8 mouse cellular contexts compared by ENCODE assay signal in genomic region chr14:73122923-73123278, GRCm38 (mm10). TPM values are rescaled to one million over a fixed set of nuclear protein-coding genes. Genes with fewer than 3 reads are reported as not detected.
DNase-seq lines count a peak whose midpoint lies in the region; ATAC-seq lines count a peak whose summit lies in the region.

TSS of gene Rcbtb2 (plus strand) at chr14:73123037.

- H3K9ac ChIP-seq in kidney, embryonic 16.5 days (replicated peaks; ENCODE audit: low read length), result no peak within 1 kb of the TSS

- peak within 1 kb of the TSS; percentile 46; the same call in 1 of the 2 replicates for H3K27ac ChIP-seq in kidney, embryonic 16.5 days (ENCODE audit: low read length)

- no peak for DNase-seq in kidney, postnatal 36 days
- no peak for DNase-seq in adrenal gland, postnatal 14 days
- no peak for DNase-seq in gastrocnemius, postnatal 25 days
- DNase-seq in cerebellum, adult 9-10 months, result no peak
- no peak for DNase-seq in retina, embryonic 14.5 days (ENCODE audit: low spot score)

- H3K4me3 ChIP-seq in kidney, embryonic 16.5 days (ENCODE audit: low read length), result no peak within 1 kb of the TSS

- H3K36me3 ChIP-seq in kidney, embryonic 16.5 days (ENCODE audit: insufficient read depth, low read length), result no peaks in the 10 kb centered on the region

- no peaks in the 10 kb centered on the region for H3K9me3 ChIP-seq in kidney, embryonic 16.5 days (ENCODE audit: low read length)

- 0 out of 2 replicates have a peak, but pooled peaks cover 5% of the 10 kb centered on the region for H3K4me1 ChIP-seq in kidney, embryonic 16.5 days (ENCODE audit: insufficient read depth, low read length)

- H3K4me2 ChIP-seq in kidney, embryonic 16.5 days (replicated peaks; ENCODE audit: low read depth, low read length), result no peak within 1 kb of the TSS

- no peak for ATAC-seq in kidney, embryonic 16.5 days (ENCODE audit: low FRiP score, low TSS enrichment)
- ATAC-seq in inflammation-experienced regulatory T-cells, adult 6 months, result no peak
- no peak for ATAC-seq in megakaryocyte, adult 5-6 weeks (ENCODE audit: poor library complexity, severe bottlenecking)

- no peaks in the 10 kb centered on the region for H3K27me3 ChIP-seq in kidney, embryonic 16.5 days (ENCODE audit: insufficient read depth, low read length)

- 42% methylated on average over 4 of the region's 4 CpGs for WGBS in kidney, embryonic 16.5 days

RNA-seq across cellular contexts. Expression of gene Rcbtb2, which starts in this region (rescaled TPM):
- 123 and 127 TPM in 2 replicates for polyA plus RNA-seq in kidney, embryonic 16.5 days (2015; fragmentation: Nextera tagmentation; extraction: Ambion mirVana)
- total RNA-seq in adrenal gland, postnatal 14 days (2021), result 39.5 and 41.3 TPM in 2 replicates
- total RNA-seq in gastrocnemius, postnatal 25 days (2021), result 10 to 100 TPM; 18.0 to 20.7 TPM
- 10 to 100 TPM; 54.7 to 84.0 (median 65.2) TPM for polyA plus RNA-seq in inflammation-experienced regulatory T-cells, adult 6 months (2017; shearing (Covaris generic))
- total RNA-seq in megakaryocyte, adult 5-6 weeks (2015), result 68.3 and 69.2 TPM in 2 replicates
- 35.9 and 37.7 TPM in 2 replicates for total RNA-seq in megakaryocyte, adult 5-6 weeks (2017)
